Mouse (Mus musculus): ENCODE results near the gene Gm6880. TPM values are rescaled to one million over a fixed set of nuclear protein-coding genes. Genes with fewer than 3 reads are reported as not detected.
"Not testable (repeated sequence)": the region's sequence is repeated elsewhere in the genome, so short reads cannot be mapped to it uniquely, and the experiment has no call there.

The Gm6880 gene
- 0.84 TPM in 1 of 2 replicates, not detected in the other for polyA plus RNA-seq (2015; fragmentation: Nextera tagmentation; extraction: Ambion mirVana)

DNA sequence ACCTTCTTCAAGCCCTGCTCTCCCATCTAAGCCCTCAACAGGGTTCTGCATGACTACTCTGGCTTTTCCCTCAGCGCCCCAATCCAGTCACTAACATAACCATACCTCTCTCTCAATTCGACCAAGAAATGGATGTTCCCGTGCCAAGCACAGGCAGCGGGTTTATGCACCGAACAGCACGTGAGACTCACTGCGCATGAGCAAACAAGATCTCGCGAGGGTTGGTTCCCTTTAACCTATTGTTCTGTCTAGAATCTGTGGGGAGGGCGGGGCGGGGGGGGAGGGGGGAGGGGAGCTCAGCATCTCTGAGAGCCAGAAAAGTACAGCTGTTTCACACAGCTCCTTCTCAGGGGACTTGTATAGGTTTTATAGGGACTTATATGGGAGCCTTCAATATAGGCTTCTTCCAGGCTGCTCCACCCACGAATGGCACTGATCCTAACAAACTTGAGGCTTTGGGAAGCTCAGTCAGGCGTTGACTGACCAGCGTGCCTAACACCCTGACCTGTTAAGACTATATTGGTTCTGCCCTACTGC lies at the start of gene Gm6880:
Gene Gm6880 (minus strand): TSS at position 51 of the 537 bp plus-strand sequence.
- H3K4me2 ChIP-seq (replicated peaks); H3K27me3 ChIP-seq; H3K9ac ChIP-seq; H3K36me3 ChIP-seq; H3K27ac ChIP-seq (replicated peaks); H3K4me3 ChIP-seq (replicated peaks); H3K9me3 ChIP-seq (replicated peaks); H3K4me1 ChIP-seq; ATAC-seq (ENCODE audit: insufficient number of reproducible peaks, low FRiP score, low TSS enrichment, low read depth): not testable (repeated sequence)
- 77% methylated on average over 10 of the region's 14 CpGs for WGBS

DNA sequence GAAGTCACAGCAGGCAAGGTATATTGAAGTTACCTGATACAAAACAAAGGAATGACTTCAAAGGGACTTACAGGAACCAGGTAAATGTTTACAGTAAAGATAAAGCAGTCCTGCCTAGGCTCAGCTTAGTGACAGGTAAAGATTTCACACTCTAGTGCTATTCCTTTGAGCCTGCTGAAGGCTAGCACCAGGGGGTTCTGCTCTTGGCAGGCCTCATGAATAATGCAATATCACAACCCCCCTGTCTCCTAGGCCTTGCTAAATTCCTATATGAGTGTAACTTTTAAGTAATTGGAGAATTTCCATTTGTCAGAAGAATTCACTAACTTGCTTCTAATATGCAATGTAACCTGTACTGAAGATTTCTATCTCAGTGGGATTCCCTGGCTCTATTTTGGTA lies 36.3 kb upstream of the Gm6880 start:
- not testable (repeated sequence) for H3K27ac ChIP-seq (replicated peaks); H3K9ac ChIP-seq; ATAC-seq (ENCODE audit: insufficient number of reproducible peaks, low FRiP score, low TSS enrichment, low read depth); H3K4me1 ChIP-seq; H3K4me2 ChIP-seq (replicated peaks); H3K9me3 ChIP-seq (replicated peaks); H3K27me3 ChIP-seq; H3K36me3 ChIP-seq; H3K4me3 ChIP-seq (replicated peaks)

DNA sequence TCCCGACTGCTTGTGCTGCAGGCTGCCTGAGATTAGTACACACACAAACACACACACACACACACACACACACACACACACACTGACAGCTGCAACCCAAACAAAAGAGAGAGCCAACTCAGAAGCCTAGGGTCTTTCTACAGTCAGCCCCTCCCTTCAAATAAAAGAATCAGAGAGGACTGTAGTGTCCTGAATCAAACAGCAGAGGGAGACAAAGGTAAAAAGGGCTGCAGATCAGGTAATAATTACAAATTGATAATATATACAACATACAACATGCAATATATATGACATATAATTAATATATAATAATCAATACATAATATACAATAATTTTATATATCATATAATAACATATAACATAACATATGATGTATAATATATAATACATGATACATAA lies 15.9 kb upstream of the Gm6880 start:
- Histone ChIP-seq H3K4me3 (replicated peaks) (no peak overlapping the region), H3K4me2 (replicated peaks) (no peak overlapping the region), H3K9me3 (replicated peaks) (no peaks in the 10 kb centered on the region), H3K4me1 (no peaks in the 10 kb centered on the region), H3K36me3 (no peaks in the 10 kb centered on the region), H3K27ac (replicated peaks) (no peak overlapping the region), H3K27me3 (no peaks in the 10 kb centered on the region), H3K9ac (no peak overlapping the region)
- ATAC-seq (ENCODE audit: insufficient number of reproducible peaks, low FRiP score, low TSS enrichment, low read depth), result no peak
- WGBS, result 73% methylated on average over 1 of the region's 1 CpGs

DNA sequence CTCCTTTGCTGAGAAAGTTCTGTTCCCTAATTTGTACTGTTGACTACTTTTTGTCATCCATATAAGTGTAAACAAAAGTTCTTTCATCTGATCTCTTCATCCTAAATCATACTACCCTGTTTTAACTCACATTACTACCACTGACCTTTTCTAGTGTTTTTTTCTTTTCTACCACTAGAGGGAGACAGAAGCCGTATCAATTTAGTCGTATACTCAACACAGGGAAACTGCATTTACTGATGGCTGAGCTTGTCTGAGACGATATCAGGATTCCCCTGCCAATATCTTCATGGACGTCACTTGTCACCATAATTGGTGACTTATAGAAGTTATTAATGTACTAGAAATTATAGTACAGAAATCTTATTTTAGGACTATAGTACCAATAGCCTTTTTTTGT lies 28.4 kb downstream of the Gm6880 start:
- H3K27me3 ChIP-seq, result no peaks in the 10 kb centered on the region
- WGBS, result 10% methylated on average over 4 of the region's 4 CpGs
- H3K27ac ChIP-seq (replicated peaks), result no peak overlapping the region
- H3K4me3 ChIP-seq (replicated peaks), result no peak overlapping the region
- no peak overlapping the region for H3K4me2 ChIP-seq (replicated peaks)
- no peak overlapping the region for H3K9ac ChIP-seq
- no peaks in the 10 kb centered on the region for H3K4me1 ChIP-seq
- H3K9me3 ChIP-seq (replicated peaks), result no peaks in the 10 kb centered on the region
- no peak for ATAC-seq (ENCODE audit: insufficient number of reproducible peaks, low FRiP score, low TSS enrichment, low read depth)
- H3K36me3 ChIP-seq, result 0 out of 2 replicates have a peak, but pooled peaks cover 7% of the 10 kb centered on the region

DNA sequence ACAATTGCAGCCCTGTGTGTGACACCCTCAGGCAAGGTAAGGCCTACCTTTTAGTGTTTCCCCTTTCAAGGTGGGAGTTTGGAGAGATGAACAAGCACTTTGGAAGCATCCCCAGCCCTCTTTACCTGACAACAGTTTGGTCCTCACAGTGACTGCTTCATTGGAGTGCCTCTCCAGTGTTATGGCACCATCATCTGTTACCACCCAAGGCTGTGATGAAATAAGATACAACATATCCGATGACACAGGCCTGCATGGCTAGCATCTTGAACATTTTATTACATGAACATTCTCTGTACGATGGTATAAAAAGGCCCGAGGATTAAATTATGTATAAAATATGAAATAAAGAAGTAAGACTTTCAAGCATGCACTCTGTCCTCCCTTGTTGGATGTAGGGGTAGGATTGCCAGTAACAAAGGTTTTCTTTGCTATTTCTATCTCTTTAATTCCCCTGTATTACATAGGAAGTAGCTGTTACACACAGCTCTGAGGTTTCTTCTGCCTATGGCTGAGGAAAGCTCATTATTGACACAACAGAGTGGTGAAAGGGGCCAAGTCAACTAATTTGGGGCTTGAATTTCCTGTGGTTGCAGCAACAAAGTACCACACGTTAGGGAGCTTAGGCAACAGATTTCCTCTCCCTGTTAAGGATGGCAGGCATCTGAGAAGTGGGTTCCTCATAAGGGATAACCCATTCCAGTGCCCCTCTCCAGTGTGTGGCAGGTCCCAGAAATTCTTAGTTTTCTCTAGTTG lies 29.9 kb downstream of the Gm6880 start:
- no peaks in the 10 kb centered on the region for H3K27me3 ChIP-seq
- no peak for ATAC-seq (ENCODE audit: insufficient number of reproducible peaks, low FRiP score, low TSS enrichment, low read depth)
- H3K27ac ChIP-seq (replicated peaks), result no peak overlapping the region
- H3K4me2 ChIP-seq (replicated peaks), result no peak overlapping the region
- 69% methylated on average over 4 of the region's 4 CpGs for WGBS
- H3K4me1 ChIP-seq, result no peaks in the 10 kb centered on the region
- H3K9ac ChIP-seq, result no peak overlapping the region
- no peaks in the 10 kb centered on the region for H3K9me3 ChIP-seq (replicated peaks)
- H3K4me3 ChIP-seq (replicated peaks), result no peak overlapping the region
- 0 out of 2 replicates have a peak, but pooled peaks cover 7% of the 10 kb centered on the region for H3K36me3 ChIP-seq

Other genes starting within 250 kb of the Gm6880 start
- gene Flna, start 231.6 kb downstream of the Gm6880 start, polyA plus RNA-seq (2015; fragmentation: Nextera tagmentation; extraction: Ambion mirVana), result 226 and 234 TPM in 2 replicates
- gene Emd, start 226.7 kb downstream of the Gm6880 start, polyA plus RNA-seq (2015; fragmentation: Nextera tagmentation; extraction: Ambion mirVana), result 26.5 and 28.8 TPM in 2 replicates
- gene Rpl10, start 210.6 kb downstream of the Gm6880 start, polyA plus RNA-seq (2015; fragmentation: Nextera tagmentation; extraction: Ambion mirVana), result 678 and 798 TPM in 2 replicates
- gene Taz, start 199.5 kb downstream of the Gm6880 start, polyA plus RNA-seq (2015; fragmentation: Nextera tagmentation; extraction: Ambion mirVana), result 98.0 and 103 TPM in 2 replicates
- 16.8 and 20.1 TPM in 2 replicates for gene Dnase1l1, start 199.1 kb downstream of the Gm6880 start, polyA plus RNA-seq (2015; fragmentation: Nextera tagmentation; extraction: Ambion mirVana)
- 158 and 160 TPM in 2 replicates for gene Atp6ap1, start 184.3 kb downstream of the Gm6880 start, polyA plus RNA-seq (2015; fragmentation: Nextera tagmentation; extraction: Ambion mirVana)
- 223 and 260 TPM in 2 replicates for gene Gdi1, start 176.4 kb downstream of the Gm6880 start, polyA plus RNA-seq (2015; fragmentation: Nextera tagmentation; extraction: Ambion mirVana)
- 66.6 and 68.3 TPM in 2 replicates for gene Fam50a, start 168.4 kb downstream of the Gm6880 start, polyA plus RNA-seq (2015; fragmentation: Nextera tagmentation; extraction: Ambion mirVana)
- gene Plxna3, start 152.3 kb downstream of the Gm6880 start, polyA plus RNA-seq (2015; fragmentation: Nextera tagmentation; extraction: Ambion mirVana), result 20.2 and 21.5 TPM in 2 replicates
- 96.2 and 101 TPM in 2 replicates for gene Lage3, start 127.8 kb downstream of the Gm6880 start, polyA plus RNA-seq (2015; fragmentation: Nextera tagmentation; extraction: Ambion mirVana)
- 76.4 and 78.5 TPM in 2 replicates for gene Ubl4a, start 108.2 kb downstream of the Gm6880 start, polyA plus RNA-seq (2015; fragmentation: Nextera tagmentation; extraction: Ambion mirVana)
- 20.9 and 23.4 TPM in 2 replicates for gene Slc10a3, start 108.0 kb downstream of the Gm6880 start, polyA plus RNA-seq (2015; fragmentation: Nextera tagmentation; extraction: Ambion mirVana)
- gene Fam3a, start 88.1 kb downstream of the Gm6880 start, polyA plus RNA-seq (2015; fragmentation: Nextera tagmentation; extraction: Ambion mirVana), result 47.4 and 48.2 TPM in 2 replicates
- 20.3 and 21.4 TPM in 2 replicates for gene Ikbkg, start 88.1 kb downstream of the Gm6880 start, polyA plus RNA-seq (2015; fragmentation: Nextera tagmentation; extraction: Ambion mirVana)
- gene G6pdx, start 52.2 kb downstream of the Gm6880 start, polyA plus RNA-seq (2015; fragmentation: Nextera tagmentation; extraction: Ambion mirVana), result 54.1 and 65.4 TPM in 2 replicates
- not detected in 2 replicates for gene Olfr1326-ps1, start 93.5 kb upstream of the Gm6880 start, polyA plus RNA-seq (2015; fragmentation: Nextera tagmentation; extraction: Ambion mirVana)
- gene Olfr1325, start 111.3 kb upstream of the Gm6880 start, polyA plus RNA-seq (2015; fragmentation: Nextera tagmentation; extraction: Ambion mirVana), result 0.17 TPM in 1 of 2 replicates, not detected in the other
- gene Gm5640, start 164.2 kb upstream of the Gm6880 start, polyA plus RNA-seq (2015; fragmentation: Nextera tagmentation; extraction: Ambion mirVana), result 0.07 TPM in 1 of 2 replicates, not detected in the other